Mouse (Mus musculus) stomach, postnatal 0 days (tissue): ENCODE measurements around the gene Hist1h3c. TPM values are rescaled to one million over a fixed set of nuclear protein-coding genes. Genes with fewer than 3 reads are reported as not detected.

Source experiments
- ATAC-seq: fragments of 200-750 bp; cut with Nextera tagmentation; 2 replicates; pipeline ENCODE4 v1.8.0; 2017; ENCODE audit not compliant: low FRiP score, low TSS enrichment
- DNase-seq: peaks from one replicate; pipeline ENCODE4 v3.0.0-alpha.2; 2016; ENCODE audit warnings: low spot score
- H3K27ac ChIP-seq: fragments of 300-500 bp; sonication (generic); replicated peaks from 2 replicates; pipeline ENCODE4 v1.5.1; 2014; ENCODE audit warnings: mild to moderate bottlenecking, control low read depth
- H3K27me3 ChIP-seq: fragments of 300-500 bp; sonication (generic); 2 replicates; pipeline ENCODE4 v1.6.1; 2014; ENCODE audit warnings: low read length; ENCODE audit not compliant: control insufficient read depth, insufficient read depth
- H3K36me3 ChIP-seq: fragments of 300-500 bp; sonication (generic); 2 replicates; pipeline ENCODE4 v1.6.1; 2014; ENCODE audit warnings: low read length, mixed read lengths; ENCODE audit not compliant: control insufficient read depth, insufficient read depth
- H3K4me1 ChIP-seq: fragments of 300-500 bp; sonication (generic); replicated peaks from 2 replicates; pipeline ENCODE4 v1.6.1; 2014; ENCODE audit warnings: antibody characterized with exemption; ENCODE audit not compliant: control insufficient read depth, insufficient read depth
- H3K4me2 ChIP-seq: fragments of 300-500 bp; sonication (generic); replicated peaks from 2 replicates; pipeline ENCODE4 v1.6.1; 2014; ENCODE audit warnings: low read depth, mild to moderate bottlenecking, control low read depth, moderate library complexity
- H3K4me3 ChIP-seq: fragments of 300-500 bp; sonication (generic); 2 replicates; pipeline ENCODE4 v1.5.1; 2014; ENCODE audit warnings: low read depth, low read length, control low read depth
- H3K9ac ChIP-seq: fragments of 300-500 bp; sonication (generic); 2 replicates; pipeline ENCODE4 v1.6.1; 2014; ENCODE audit warnings: mild to moderate bottlenecking, low read length, control low read depth, mixed read lengths
- H3K9me3 ChIP-seq: fragments of 300-500 bp; sonication (generic); 2 replicates; pipeline ENCODE4 v1.6.1; 2016; ENCODE audit warnings: low read length; ENCODE audit not compliant: control insufficient read depth
- CTCF ChIP-seq: IDR thresholded peaks from 2 replicates; pipeline ENCODE4 v1.5.1; 2016; ENCODE audit warnings: antibody characterized with exemption, low read depth, mild to moderate bottlenecking, moderate library complexity
- EP300 ChIP-seq: optimal IDR thresholded peaks from 2 replicates; pipeline ENCODE3; 2016; ENCODE audit warnings: antibody characterized with exemption
- WGBS: fragments of 180-500 bp; shearing (Covaris S2); extraction: QIAGEN DNeasy Blood & Tissue Kit; methylation state at CpG from one replicate; pipeline ENCODE4 v1.1.7; 2014; 5-methylcytosine and 5-hydroxymethylcytosine counted together
- polyA plus RNA-seq: library from polyadenylated mRNA; unstranded; fragments of >200 nt; fragmentation: Nextera tagmentation; extraction: Ambion mirVana; gene quantifications from 2 replicates; pipeline ENCODE4 v1.2.1, GENCODE M21; 2015

The Hist1h3c gene
- polyA plus RNA-seq, 1 experiment from 2014 or later = 1.8 TPM

- Histone ChIP-seq H3K9me3 (no peaks in the 10 kb centered on the region), H3K9ac (no peak overlapping the region), H3K27ac (no peak overlapping the region), H3K4me1 (peaks cover 6% of the 10 kb centered on the region; the same call in 1 of the 2 replicates), H3K4me3 (no peak overlapping the region), H3K36me3 (no peaks in the 10 kb centered on the region), H3K27me3 (no peaks in the 10 kb centered on the region), H3K4me2 (no peak overlapping the region)
- DNase-seq (no peak), ATAC-seq (no peak)
- TF ChIP-seq EP300 = no peak
- no peak for TF ChIP-seq CTCF
- 52% methylated on average over 5 of the region's 5 CpGs for WGBS
Measured at GRCm38 (mm10) chr13:23768834-23769397, 23.5 kb upstream of the Hist1h3c start.

- no peak overlapping the region for H3K9ac ChIP-seq
- no peak for DNase-seq
- no peaks in the 10 kb centered on the region for H3K27me3 ChIP-seq
- H3K36me3 ChIP-seq = no peaks in the 10 kb centered on the region
- no peaks in the 10 kb centered on the region for H3K9me3 ChIP-seq
- TF ChIP-seq EP300 (no peak), CTCF (no peak)
- H3K4me1 ChIP-seq = peaks cover 3% of the 10 kb centered on the region; the same call in 1 of the 2 replicates
- no peak overlapping the region for H3K4me2 ChIP-seq
- no peak overlapping the region for H3K27ac ChIP-seq
- H3K4me3 ChIP-seq = no peak overlapping the region
- no peak for ATAC-seq
Measured at GRCm38 (mm10) chr13:23766772-23767171, 21.4 kb upstream of the Hist1h3c start.

GRCm38 (mm10) chr13:23765172-23765513, 19.7 kb upstream of the Hist1h3c start:
- Histone ChIP-seq H3K4me2 (no peak overlapping the region), H3K36me3 (no peaks in the 10 kb centered on the region), H3K9me3 (no peaks in the 10 kb centered on the region), H3K9ac (no peak overlapping the region), H3K27me3 (no peaks in the 10 kb centered on the region), H3K27ac (no peak overlapping the region), H3K4me3 (no peak overlapping the region), H3K4me1 (peaks cover 3% of the 10 kb centered on the region; the same call in 1 of the 2 replicates)
- WGBS = 58% methylated on average over 1 of the region's 1 CpGs
- no peak for DNase-seq
- no peak for ATAC-seq
- TF ChIP-seq CTCF (no peak), EP300 (no peak)

- ATAC-seq = no peak
- 37% methylated on average over 12 of the region's 12 CpGs for WGBS
- Histone ChIP-seq H3K4me3 (peak overlapping the region; percentile 52), H3K4me2 (peak overlapping the region; percentile 90), H3K27ac (peak overlapping the region; percentile 90), H3K9me3 (no peaks in the 10 kb centered on the region), H3K4me1 (peaks cover 3% of the 10 kb centered on the region; the same call in 1 of the 2 replicates), H3K36me3 (no peaks in the 10 kb centered on the region), H3K27me3 (no peaks in the 10 kb centered on the region), H3K9ac (peak overlapping the region; percentile 71)
- no peak for DNase-seq
- TF ChIP-seq CTCF (no peak), EP300 (no peak)
Measured at GRCm38 (mm10) chr13:23764324-23765171, 19.1 kb upstream of the Hist1h3c start.

- H3K9me3 ChIP-seq = no peaks in the 10 kb centered on the region
- WGBS = 3% methylated on average over 34 of the region's 34 CpGs
- ATAC-seq (peak; percentile 78), DNase-seq (no peak)
- H3K36me3 ChIP-seq = no peaks in the 10 kb centered on the region
- H3K27me3 ChIP-seq = no peaks in the 10 kb centered on the region
- H3K27ac ChIP-seq = peak within 1 kb of the TSS; percentile 90
- peak within 1 kb of the TSS; percentile 52 for H3K4me3 ChIP-seq
- peaks cover 3% of the 10 kb centered on the region; the same call in 1 of the 2 replicates for H3K4me1 ChIP-seq
- peak within 1 kb of the TSS; percentile 71 for H3K9ac ChIP-seq
- TF ChIP-seq EP300 = peak; percentile 91
- TF ChIP-seq CTCF = no peak
- peak within 1 kb of the TSS; percentile 90 for H3K4me2 ChIP-seq
Measured at GRCm38 (mm10) chr13:23763586-23764323, 18.4 kb upstream of the Hist1h3c start, which contains the start of gene Hist1h1a. Gene Hist1h1a, plus strand, starts transcription at chr13:23763666.
